Mouse (Mus musculus): ENCODE measurements around the gene Ino80.

GRCm38 (mm10) chr2:119408733-119409132 is 68.8 kb downstream of the Ino80 start:
- no peak for TF ChIP-seq CTCF (IDR thresholded peaks at IDR 0.05; ENCODE audit: extremely low read depth, insufficient read length, insufficient replicate concordance, low read depth, low read length)
- TF ChIP-seq POLR2A (IDR thresholded peaks at IDR 0.05; ENCODE audit: low read depth, low read length) = no peak

All from small intestine, adult 2 months (tissue).